Mouse (Mus musculus): ENCODE data around the gene Cplx3. TPM values are rescaled to one million over a fixed set of nuclear protein-coding genes. Genes with fewer than 3 reads are reported as not detected.

Gene Cplx3
- total and polyA plus RNA-seq, 3 experiments = 0.09 TPM; not detected in 2

- H3K4me3 ChIP-seq (replicated peaks in 1 of 3; ENCODE audit: low read depth in 2 of 3, low read length in 2 of 3, poor library complexity in 1 of 3) = peak overlapping the region in 1 of 3 experiments; percentile 42
- in situ Hi-C loops (cut with MboI; ENCODE audit: low pct_ligation_motif_present, low pct_unique_long_range_greater_than_20kb, low sequenced_read_pairs) (loop anchor here (5.0 to 10.0 kb wide), 3 partner anchors 33 to 345 kb away; partner anchors contain the start of gene Cox5a), dilution Hi-C loops (cut with MboI; ENCODE audit: extremely low pct_ligation_motif_present, extremely low pct_unique_long_range_greater_than_20kb, low sequenced_read_pairs) (no loop called here)
These were observed 44.2 kb upstream of the Cplx3 start for GRCm38 (mm10) chr9:57650130-57650785.

GRCm38 (mm10) chr9:57647286-57648108, 41.4 kb upstream of the Cplx3 start:
- peak overlapping the region in 1 of 3 experiments; percentile 19 for H3K4me3 ChIP-seq (replicated peaks in 1 of 3; ENCODE audit: low read depth in 2 of 3, low read length in 2 of 3, poor library complexity in 1 of 3)
- DNase-seq (ENCODE audit: extremely low read depth) = no peak

More at GRCm38 (mm10) chr9:57650130-57650785, 44.2 kb upstream of the Cplx3 start:
- Histone ChIP-seq H3K4me2 (ENCODE audit: insufficient read depth, low read depth, poor library complexity, severe bottlenecking) (peak overlapping the region; percentile 35; the same call in 1 of the 2 replicates), H3K27ac (ENCODE audit: insufficient read depth, low read depth) (peak overlapping the region; percentile 63), H3K27me3 (replicated peaks) (no peaks in the 10 kb centered on the region), H3K36me3 (replicated peaks in 1 of 2; ENCODE audit: control insufficient read depth in 1 of 2, insufficient read depth in 1 of 2, low read length in 1 of 2) (peaks cover 0 to 2% of the 10 kb centered on the region in 2 experiments), H3K9me3 (replicated peaks; ENCODE audit: low read length) (no peaks in the 10 kb centered on the region), H3K9ac (ENCODE audit: insufficient read depth, low read depth) (peak overlapping the region; percentile 2; the same call in 1 of the 2 replicates), H3K79me2 (replicated peaks; ENCODE audit: control insufficient read depth, extremely low read depth, insufficient read depth, poor library complexity, severe bottlenecking) (no peaks in the 10 kb centered on the region), H3K4me1 (ENCODE audit: control insufficient read depth in 1 of 2, insufficient read depth in 2 of 2) (peaks cover 20 to 70% of the 10 kb centered on the region in 2 experiments)
- DNase-seq (ENCODE audit: extremely low read depth) = no peak
- TF ChIP-seq MXI1 (IDR thresholded peaks at IDR 0.05; ENCODE audit: low read depth, low read length) = no peak
- no peak for TF ChIP-seq MAFK (IDR thresholded peaks at IDR 0.05; ENCODE audit: insufficient replicate concordance, low read length)

More at GRCm38 (mm10) chr9:57647286-57648108, 41.4 kb upstream of the Cplx3 start:
- peak overlapping the region; percentile 13; the same call in 1 of the 2 replicates for H3K9ac ChIP-seq (ENCODE audit: insufficient read depth, low read depth)
- peaks cover 24% of the 10 kb centered on the region for H3K79me2 ChIP-seq (replicated peaks; ENCODE audit: control insufficient read depth, extremely low read depth, insufficient read depth, poor library complexity, severe bottlenecking)
- dilution Hi-C loops (cut with MboI; ENCODE audit: extremely low pct_ligation_motif_present, extremely low pct_unique_long_range_greater_than_20kb, low sequenced_read_pairs) (no loop called here), in situ Hi-C loops (cut with MboI; ENCODE audit: low pct_ligation_motif_present, low pct_unique_long_range_greater_than_20kb, low sequenced_read_pairs) (no loop called here)
- H3K27ac ChIP-seq (ENCODE audit: insufficient read depth, low read depth) = peak overlapping the region; percentile 52; the same call in 1 of the 2 replicates
- H3K9me3 ChIP-seq (replicated peaks; ENCODE audit: low read length) = no peaks in the 10 kb centered on the region
- H3K36me3 ChIP-seq (replicated peaks in 1 of 2; ENCODE audit: control insufficient read depth in 1 of 2, insufficient read depth in 1 of 2, low read length in 1 of 2) = peaks cover 0 to 3% of the 10 kb centered on the region in 2 experiments
- peaks cover 20 to 58% of the 10 kb centered on the region in 2 experiments for H3K4me1 ChIP-seq (ENCODE audit: control insufficient read depth in 1 of 2, insufficient read depth in 2 of 2)
- TF ChIP-seq NELFE (IDR thresholded peaks at IDR 0.05; ENCODE audit: low read depth, low read length) = no peak
- TF ChIP-seq POLR2AphosphoS2 (IDR thresholded peaks at IDR 0.05; ENCODE audit: low read depth, low read length) = no peak
- no peak for TF ChIP-seq E2F4 (IDR thresholded peaks at IDR 0.05; ENCODE audit: insufficient replicate concordance, low read depth, low read length)
- TF ChIP-seq HCFC1 (IDR thresholded peaks at IDR 0.05; ENCODE audit: low read depth, low read length) = no peak
- no peak for TF ChIP-seq CTCF (conservative IDR thresholded peaks at IDR 0.05 in 1 of 2, IDR thresholded peaks at IDR 0.05 in 1 of 2; ENCODE audit: low read depth in 2 of 2, low read length in 2 of 2)
- TF ChIP-seq IRF4 (IDR thresholded peaks at IDR 0.05; ENCODE audit: low read depth, low read length) = no peak
- TF ChIP-seq ELF1 (IDR thresholded peaks at IDR 0.05; ENCODE audit: low read depth, low read length) = no peak
- no peak for TF ChIP-seq SIN3A (IDR thresholded peaks at IDR 0.05; ENCODE audit: low read length)
- TF ChIP-seq JUND (conservative IDR thresholded peaks at IDR 0.05; ENCODE audit: low read depth, low read length) = no peak
- no peak for TF ChIP-seq BHLHE40 (IDR thresholded peaks at IDR 0.05; ENCODE audit: low read depth, low read length)
- no peak for TF ChIP-seq POLR2A (IDR thresholded peaks at IDR 0.05; ENCODE audit: low read depth, low read length)
- no peak for TF ChIP-seq USF2 (conservative IDR thresholded peaks at IDR 0.05; ENCODE audit: low read depth, low read length)
- no peak for TF ChIP-seq SMC3 (IDR thresholded peaks at IDR 0.05; ENCODE audit: low read depth, low read length)
- TF ChIP-seq MYC (IDR thresholded peaks at IDR 0.05; ENCODE audit: low read depth, low read length) = no peak
- no peak for TF ChIP-seq USF1 (IDR thresholded peaks at IDR 0.05; ENCODE audit: low read depth, low read length)
- no peaks in the 10 kb centered on the region for H3K27me3 ChIP-seq (replicated peaks)
- no peak overlapping the region for H3K4me2 ChIP-seq (ENCODE audit: insufficient read depth, low read depth, poor library complexity, severe bottlenecking)
